Mouse (Mus musculus) ES-E14 (cell line): ENCODE measurements at regions not wholly inside any gene's neighbourhood (a gene's known extent, or its start where the extent isn't known, plus 50 kb on each side); places are given as distances from the start of the nearest gene placed in this dataset.

Source experiments
- ZC3H11A ChIP-seq: IDR thresholded peaks from 2 replicates; pipeline ENCODE4 v1.6.1; 2012; ENCODE audit warnings: low read depth, mild to moderate bottlenecking, inconsistent platforms, low read length, borderline replicate concordance
- ZNF384 ChIP-seq: IDR thresholded peaks from 2 replicates; pipeline ENCODE4 v1.6.1; 2012; ENCODE audit warnings: low read depth, low read length, inconsistent platforms

DNA sequence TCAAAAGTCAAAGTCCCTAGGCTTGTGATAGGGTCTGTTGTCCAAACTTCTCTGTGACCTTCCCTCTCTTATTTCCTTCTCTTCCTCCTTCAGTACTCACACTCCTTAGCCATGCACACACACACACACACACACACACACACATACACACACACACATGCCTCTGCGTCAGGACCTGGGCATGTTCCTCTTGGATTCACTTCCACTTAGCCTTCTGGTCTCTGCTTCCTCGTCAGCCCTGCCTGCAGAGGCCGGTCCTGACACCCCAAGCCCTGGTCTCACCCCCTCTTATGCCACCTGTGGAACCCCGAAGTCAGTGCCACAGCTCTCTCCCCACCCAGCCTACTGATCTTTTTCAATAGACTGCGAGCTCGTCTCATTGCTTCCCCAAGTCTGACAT lies 250.3 kb downstream of the Barhl2 start:
- TF ChIP-seq ZC3H11A (no peak), ZNF384 (no peak)
